Mouse (Mus musculus) lung, postnatal 0 days (tissue): ENCODE results near the gene Vps45.
"Not testable (repeated sequence)": the region's sequence is repeated elsewhere in the genome, so short reads cannot be mapped to it uniquely, and the experiment has no call there.

Experiments used
- CTCF ChIP-seq: IDR thresholded peaks from 2 replicates; pipeline ENCODE4 v1.5.1; 2016; ENCODE audit warnings: antibody characterized with exemption, mild to moderate bottlenecking
- EP300 ChIP-seq: IDR thresholded peaks from 2 replicates; pipeline ENCODE4 v1.6.1; 2016; ENCODE audit warnings: antibody characterized with exemption, mild to moderate bottlenecking, control low read depth

DNA sequence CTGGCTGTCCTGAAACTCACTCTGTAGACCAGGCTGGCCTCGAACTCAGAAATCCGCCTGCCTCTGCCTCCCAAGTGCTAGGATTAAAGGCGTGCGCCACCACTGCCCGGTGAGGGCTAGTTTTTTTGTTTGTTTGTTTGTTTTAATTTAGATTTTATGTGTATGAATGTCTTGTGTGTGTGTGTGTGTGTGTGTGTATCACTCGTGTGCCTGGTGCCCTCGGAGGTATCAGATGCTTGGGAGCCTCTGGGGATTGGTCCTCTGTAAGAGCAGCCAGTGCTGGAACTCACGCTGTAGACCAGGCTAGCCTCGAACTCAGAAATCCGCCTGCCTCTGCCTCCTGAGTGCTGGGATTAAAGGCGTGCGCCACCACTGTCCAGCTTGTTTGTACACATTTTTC, 106.7 kb downstream of the Vps45 start:
- TF ChIP-seq CTCF, EP300: not testable (repeated sequence)
